Mouse (Mus musculus) small intestine, adult 2 months (tissue): ENCODE measurements around the gene Ube2u.

ENCODE experiments used
- CTCF ChIP-seq: fragments of 200-500 bp; IDR thresholded peaks from 2 replicates; pipeline ENCODE4 v1.5.1; 2012; ENCODE audit warnings: low read depth, mild to moderate bottlenecking, control low read depth, inconsistent platforms, low read length, moderate library complexity, mixed read lengths; ENCODE audit not compliant: insufficient replicate concordance, insufficient read length; ENCODE audit errors: extremely low read depth
- POLR2A ChIP-seq: fragments of 200-500 bp; IDR thresholded peaks from 2 replicates; pipeline ENCODE4 v1.6.1; 2012; ENCODE audit warnings: low read depth, mild to moderate bottlenecking, control low read depth, inconsistent platforms, low read length, moderate library complexity

GRCm38 (mm10) chr4:100436169-100436547 lies 42.5 kb upstream of the Ube2u start:
- TF ChIP-seq CTCF (no peak), POLR2A (no peak)
